Mouse (Mus musculus): ENCODE results near the gene Asns. TPM values are rescaled to one million over a fixed set of nuclear protein-coding genes. Genes with fewer than 3 reads are reported as not detected.

Asns gene
- polyA plus RNA-seq, 1 experiment = 9.6 TPM

DNA sequence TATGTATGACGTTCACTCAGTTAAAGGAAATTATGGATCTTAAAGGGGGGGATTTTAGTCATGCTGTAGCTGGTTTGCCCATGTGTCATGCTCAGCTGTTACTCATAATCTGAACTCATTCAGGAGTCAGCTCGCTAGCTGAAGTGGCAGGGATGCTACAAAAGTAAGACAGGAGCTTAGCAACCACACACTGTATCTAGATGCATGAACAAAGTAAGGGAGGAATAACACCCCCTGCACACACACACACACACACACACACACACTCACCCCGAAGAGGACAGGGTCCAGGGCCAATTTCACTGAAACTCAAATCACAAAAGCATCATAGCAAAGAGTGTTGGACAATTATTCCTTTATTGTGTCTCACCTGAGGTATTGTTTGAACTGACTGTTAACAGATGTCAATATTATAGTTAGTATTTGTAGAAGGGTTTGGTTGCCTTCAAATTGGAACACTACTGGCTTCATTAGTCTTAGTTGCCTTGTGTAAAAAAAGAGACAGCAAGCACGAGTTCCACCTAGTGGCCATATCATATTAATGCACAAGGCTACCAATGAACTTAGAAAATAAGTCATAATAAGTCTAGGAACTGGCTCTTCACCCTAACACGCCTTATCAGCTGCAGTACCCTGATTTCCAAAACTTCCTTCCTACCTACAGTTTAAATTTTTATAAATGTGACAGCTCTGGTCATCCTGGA is 32.5 kb downstream of the Asns start:
- H3K27ac ChIP-seq (ENCODE audit: insufficient read depth, low read depth, low read length) = no peak overlapping the region
- H3K4me3 ChIP-seq (ENCODE audit: insufficient read depth, low read length) = no peak overlapping the region
- H3K4me1 ChIP-seq (ENCODE audit: control insufficient read depth, insufficient read depth, low read length) = peaks cover 4% of the 10 kb centered on the region; the same call in 1 of the 2 replicates
- TF ChIP-seq CTCF (IDR thresholded peaks at IDR 0.05; ENCODE audit: low read depth, low read length) (no peak), POLR2A (IDR thresholded peaks at IDR 0.05; ENCODE audit: borderline replicate concordance, low read depth, low read length) (no peak)

DNA sequence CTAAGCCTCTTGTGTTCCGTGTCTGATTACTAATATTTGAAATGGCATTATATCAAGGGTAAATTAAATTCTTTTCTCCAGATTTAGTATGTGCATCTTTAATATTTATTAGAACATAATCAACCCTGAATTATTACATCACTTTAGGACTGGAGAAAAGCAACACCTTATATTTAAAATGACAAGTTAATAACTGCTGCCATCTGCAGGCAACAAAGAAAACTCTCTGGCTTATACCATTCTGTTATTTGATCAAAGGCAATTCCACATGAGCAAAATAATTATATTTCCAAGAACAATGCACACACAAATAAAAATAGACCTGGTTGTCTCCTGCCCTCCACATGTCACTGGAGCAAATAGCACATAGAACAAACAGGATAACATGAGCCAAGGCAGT is 36.5 kb downstream of the Asns start:
- peaks cover 4% of the 10 kb centered on the region; the same call in 1 of the 2 replicates for H3K4me1 ChIP-seq (ENCODE audit: control insufficient read depth, insufficient read depth, low read length)
- TF ChIP-seq CTCF (IDR thresholded peaks at IDR 0.05; ENCODE audit: low read depth, low read length) (no peak), POLR2A (IDR thresholded peaks at IDR 0.05; ENCODE audit: borderline replicate concordance, low read depth, low read length) (no peak)
- H3K27ac ChIP-seq (ENCODE audit: insufficient read depth, low read depth, low read length) = no peak overlapping the region
- no peak overlapping the region for H3K4me3 ChIP-seq (ENCODE audit: insufficient read depth, low read length)

DNA sequence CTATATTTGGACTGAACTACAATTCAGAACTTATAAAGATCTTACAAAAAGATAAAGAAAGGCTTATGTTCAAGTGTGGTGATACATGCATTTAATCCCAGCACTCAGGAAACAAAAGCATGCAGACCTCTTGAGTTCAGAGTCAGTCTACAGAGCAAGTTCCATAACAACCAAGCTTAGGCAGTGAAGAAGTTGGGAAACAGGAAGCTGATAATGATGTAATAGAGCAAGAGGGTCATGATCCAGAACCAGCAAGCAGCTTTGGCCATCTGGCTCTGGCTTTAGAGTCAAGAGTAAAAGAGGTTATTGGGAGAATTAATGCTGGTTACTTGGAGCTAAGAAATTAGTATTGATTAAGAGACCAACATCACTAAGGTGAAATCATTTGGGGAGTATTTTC is 44.6 kb downstream of the Asns start:
- TF ChIP-seq CTCF (IDR thresholded peaks at IDR 0.05; ENCODE audit: low read depth, low read length) (no peak), POLR2A (IDR thresholded peaks at IDR 0.05; ENCODE audit: borderline replicate concordance, low read depth, low read length) (no peak)
- H3K4me3 ChIP-seq (ENCODE audit: insufficient read depth, low read length) = no peak overlapping the region
- H3K4me1 ChIP-seq (ENCODE audit: control insufficient read depth, insufficient read depth, low read length) = no peaks in the 10 kb centered on the region; the same call in 1 of the 2 replicates
- no peak overlapping the region for H3K27ac ChIP-seq (ENCODE audit: insufficient read depth, low read depth, low read length)

Other genes starting within 250 kb of the Asns start
- gene Tac1, start 138.4 kb downstream of the Asns start, polyA plus RNA-seq (2012; ENCODE audit: insufficient read depth, insufficient read length, missing spikeins) = not detected in 2 replicates
- gene C1galt1, start 151.6 kb upstream of the Asns start, polyA plus RNA-seq (2012; ENCODE audit: insufficient read depth, insufficient read length, missing spikeins) = 12.0 and 14.2 TPM in 2 replicates